Mouse (Mus musculus): ENCODE measurements around the gene Pxmp2. TPM values are rescaled to one million over a fixed set of nuclear protein-coding genes. Genes with fewer than 3 reads are reported as not detected.

Pxmp2 gene
- polyA plus RNA-seq, 1 experiment from 2014 or later = 129 TPM

DNA sequence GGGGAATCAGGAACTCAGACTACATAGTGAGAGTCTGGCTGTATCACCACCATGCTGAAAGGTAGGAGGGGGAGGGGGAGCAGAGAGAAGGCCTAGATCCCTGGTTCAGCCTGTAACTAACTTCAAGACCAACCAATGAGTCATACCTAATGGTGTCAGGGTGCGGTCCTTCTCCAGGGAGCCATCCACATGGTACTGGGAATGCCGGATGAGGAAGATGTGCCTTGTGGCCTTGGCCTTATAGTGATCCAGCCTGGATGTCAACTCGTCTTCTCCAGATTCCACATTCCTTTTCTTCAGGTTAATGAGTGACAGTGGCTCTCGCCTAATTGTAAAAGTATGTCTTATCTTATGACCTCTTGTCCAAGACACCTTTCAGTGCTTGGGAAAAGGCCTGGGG lies 19.0 kb downstream of the Pxmp2 start:
- Histone ChIP-seq H3K4me2 (ENCODE audit: low read depth, low read length) (no peak overlapping the region), H3K9me3 (ENCODE audit: low read length) (no peaks in the 10 kb centered on the region), H3K27me3 (ENCODE audit: insufficient read depth, low read length) (no peaks in the 10 kb centered on the region), H3K9ac (replicated peaks) (no peak overlapping the region), H3K4me1 (ENCODE audit: insufficient read depth) (peaks cover 10% of the 10 kb centered on the region), H3K36me3 (replicated peaks; ENCODE audit: insufficient read depth, low read length) (peaks cover 30% of the 10 kb centered on the region), H3K4me3 (ENCODE audit: low read depth, low read length) (no peak overlapping the region), H3K27ac (ENCODE audit: low read depth) (no peak overlapping the region)
- 86% methylated on average over 4 of the region's 4 CpGs for WGBS (ENCODE audit: insufficient replicate concordance)
- no peak for TF ChIP-seq CTCF (IDR thresholded peaks at IDR 0.05; ENCODE audit: low read depth)
- no peak for TF ChIP-seq EP300 (IDR thresholded peaks at IDR 0.05; ENCODE audit: low read depth)
- ATAC-seq = no peak
- DNase-seq = no peak

DNA sequence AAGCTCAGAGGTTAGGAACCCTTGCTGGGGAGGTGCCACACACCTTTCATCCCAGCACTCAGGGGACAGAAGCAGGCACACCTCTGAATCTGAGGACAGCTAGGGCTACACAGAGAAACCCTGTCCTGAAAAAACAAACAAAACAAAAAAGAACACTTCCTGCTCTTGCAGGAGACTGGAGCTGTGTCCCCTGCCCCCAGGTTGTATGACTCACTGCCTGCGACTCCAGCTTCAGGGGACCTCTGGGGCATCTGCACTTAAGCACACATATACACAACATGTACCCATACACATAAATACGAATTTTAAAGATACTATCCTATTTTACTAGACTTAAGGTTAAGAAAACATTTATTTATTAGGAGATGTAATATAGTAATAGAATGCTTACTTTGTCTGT lies 41.9 kb downstream of the Pxmp2 start:
- Histone ChIP-seq H3K27ac (ENCODE audit: low read depth) (no peak overlapping the region), H3K36me3 (replicated peaks; ENCODE audit: insufficient read depth, low read length) (peaks cover 76% of the 10 kb centered on the region), H3K4me1 (ENCODE audit: insufficient read depth) (no peaks in the 10 kb centered on the region), H3K27me3 (ENCODE audit: insufficient read depth, low read length) (no peaks in the 10 kb centered on the region), H3K4me2 (ENCODE audit: low read depth, low read length) (no peak overlapping the region), H3K9me3 (ENCODE audit: low read length) (no peaks in the 10 kb centered on the region), H3K9ac (replicated peaks) (no peak overlapping the region), H3K4me3 (ENCODE audit: low read depth, low read length) (no peak overlapping the region)
- 80% methylated on average over 2 of the region's 2 CpGs for WGBS (ENCODE audit: insufficient replicate concordance)
- no peak for DNase-seq
- TF ChIP-seq CTCF (IDR thresholded peaks at IDR 0.05; ENCODE audit: low read depth) (no peak), EP300 (IDR thresholded peaks at IDR 0.05; ENCODE audit: low read depth) (no peak)
- no peak for ATAC-seq

DNA sequence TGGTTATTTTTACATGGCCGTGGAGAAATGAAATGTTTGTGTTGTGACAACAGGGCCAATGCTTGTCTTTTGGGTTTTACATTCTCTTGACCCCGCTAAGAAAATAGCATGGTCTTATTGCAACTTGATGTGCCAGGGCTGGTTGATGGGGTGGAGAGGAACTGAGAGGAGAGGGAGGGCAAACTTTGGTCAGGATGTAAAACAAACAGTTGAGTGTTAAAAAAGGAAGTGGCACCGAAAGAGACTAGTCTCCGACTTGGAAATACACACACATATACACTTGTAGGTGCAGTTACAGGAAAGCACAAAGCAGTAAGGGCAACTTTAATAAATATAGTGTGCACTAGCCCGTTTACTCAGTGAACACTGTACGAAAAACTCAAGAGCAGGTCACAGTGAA lies 53.6 kb downstream of the Pxmp2 start:
- TF ChIP-seq EP300 (IDR thresholded peaks at IDR 0.05; ENCODE audit: low read depth) = no peak
- no peak for TF ChIP-seq CTCF (IDR thresholded peaks at IDR 0.05; ENCODE audit: low read depth)
- ATAC-seq = no peak
- H3K4me3 ChIP-seq (ENCODE audit: low read depth, low read length) = peak overlapping the region; percentile 83
- no peaks in the 10 kb centered on the region for H3K27me3 ChIP-seq (ENCODE audit: insufficient read depth, low read length)
- peak overlapping the region; percentile 61 for H3K27ac ChIP-seq (ENCODE audit: low read depth)
- peaks cover 11% of the 10 kb centered on the region for H3K4me1 ChIP-seq (ENCODE audit: insufficient read depth)
- H3K9ac ChIP-seq (replicated peaks) = peak overlapping the region; percentile 18; the same call in 1 of the 2 replicates
- H3K4me2 ChIP-seq (ENCODE audit: low read depth, low read length) = peak overlapping the region; percentile 81
- DNase-seq = no peak
- 37% methylated on average over 6 of the region's 6 CpGs for WGBS (ENCODE audit: insufficient replicate concordance)
- peaks cover 25% of the 10 kb centered on the region for H3K36me3 ChIP-seq (replicated peaks; ENCODE audit: insufficient read depth, low read length)
- no peaks in the 10 kb centered on the region for H3K9me3 ChIP-seq (ENCODE audit: low read length)

DNA sequence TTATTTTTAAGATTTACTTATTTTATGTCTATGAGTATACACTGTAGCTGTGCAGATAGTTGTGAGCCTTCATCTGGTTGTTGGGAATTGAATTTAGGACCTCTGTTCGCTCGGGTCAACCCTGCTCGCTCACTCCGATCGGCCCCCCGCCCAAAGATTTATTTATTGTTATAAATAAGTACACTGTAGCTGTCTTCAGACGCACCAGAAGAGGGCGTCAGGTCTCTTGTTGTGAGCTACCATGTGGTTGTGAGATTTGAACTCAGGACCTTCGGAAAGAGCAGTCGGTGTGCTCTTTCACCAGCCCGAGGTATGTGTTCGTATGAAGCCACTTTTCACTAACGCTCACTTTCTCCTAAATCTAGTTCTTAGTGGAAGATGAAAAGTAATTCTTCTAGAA lies 54.3 kb downstream of the Pxmp2 start:
- H3K9ac ChIP-seq (replicated peaks) = peak overlapping the region; percentile 99
- DNase-seq = peak; percentile 17

DNA sequence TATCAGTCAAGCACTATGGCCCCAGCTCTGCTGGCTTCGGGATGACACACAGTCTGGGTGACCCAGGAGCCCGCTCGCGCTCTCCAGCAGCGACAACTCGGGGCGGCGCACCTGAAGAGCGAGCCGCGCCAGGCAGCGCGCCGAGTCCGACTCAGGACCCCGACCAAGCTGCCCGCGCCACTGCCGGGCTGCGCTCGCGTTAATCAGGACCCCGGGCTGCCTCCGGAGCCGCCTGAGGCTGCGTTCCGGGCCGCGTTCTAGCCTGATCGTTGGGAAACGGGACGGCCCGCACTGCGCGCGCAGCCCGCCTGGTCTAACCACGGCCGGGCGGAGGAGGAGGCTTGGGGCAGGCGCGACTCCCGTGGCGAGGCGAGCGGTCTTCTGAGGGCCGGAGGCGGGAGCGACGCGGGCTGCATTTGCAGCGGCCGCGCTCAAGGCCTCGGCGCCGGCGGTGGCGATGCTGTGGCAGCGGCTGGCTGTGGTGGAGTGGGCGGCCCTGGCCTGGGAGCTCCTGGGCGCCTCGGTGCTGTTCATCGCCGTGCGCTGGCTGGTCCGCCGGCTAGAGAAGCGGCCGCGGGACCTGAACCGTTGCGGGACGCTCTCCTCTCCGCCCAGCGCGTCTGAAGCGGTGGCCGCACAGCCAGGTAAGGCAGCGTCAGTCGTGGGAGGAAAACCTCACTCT lies 55.1 kb downstream of the Pxmp2 start, which contains the start of gene Ankle2:
Ankle2 (plus strand) TSS at position 225 of the 682 bp plus-strand sequence.
- no peaks in the 10 kb centered on the region for H3K9me3 ChIP-seq (ENCODE audit: low read length)
- H3K27me3 ChIP-seq (ENCODE audit: insufficient read depth, low read length) = no peaks in the 10 kb centered on the region
- peak; percentile 97 for ATAC-seq
- H3K4me2 ChIP-seq (ENCODE audit: low read depth, low read length) = peak within 1 kb of the TSS; percentile 81
- H3K9ac ChIP-seq (replicated peaks) = peak within 1 kb of the TSS; percentile 99
- H3K27ac ChIP-seq (ENCODE audit: low read depth) = peak within 1 kb of the TSS; percentile 97
- peak within 1 kb of the TSS; percentile 83 for H3K4me3 ChIP-seq (ENCODE audit: low read depth, low read length)
- peak; percentile 97 for DNase-seq
- peaks cover 17% of the 10 kb centered on the region for H3K36me3 ChIP-seq (replicated peaks; ENCODE audit: insufficient read depth, low read length)
- 2% methylated on average over 71 of the region's 81 CpGs for WGBS (ENCODE audit: insufficient replicate concordance)
- 0 out of 2 replicates have a peak, but pooled peaks have one; percentile 16 for TF ChIP-seq CTCF (IDR thresholded peaks at IDR 0.05; ENCODE audit: low read depth)
- TF ChIP-seq EP300 (IDR thresholded peaks at IDR 0.05; ENCODE audit: low read depth) = no peak; the same call in 1 of the 2 replicates
- H3K4me1 ChIP-seq (ENCODE audit: insufficient read depth) = peaks cover 11% of the 10 kb centered on the region

More for the DNA sequence above, 54.3 kb downstream of the Pxmp2 start:
- no peaks in the 10 kb centered on the region for H3K9me3 ChIP-seq (ENCODE audit: low read length)
- H3K27me3 ChIP-seq (ENCODE audit: insufficient read depth, low read length) = no peaks in the 10 kb centered on the region
- peaks cover 24% of the 10 kb centered on the region for H3K36me3 ChIP-seq (replicated peaks; ENCODE audit: insufficient read depth, low read length)
- peak overlapping the region; percentile 83 for H3K4me3 ChIP-seq (ENCODE audit: low read depth, low read length)
- no peak for ATAC-seq
- 42% methylated on average over 13 of the region's 13 CpGs for WGBS (ENCODE audit: insufficient replicate concordance)
- peak overlapping the region; percentile 97 for H3K27ac ChIP-seq (ENCODE audit: low read depth)
- peaks cover 11% of the 10 kb centered on the region for H3K4me1 ChIP-seq (ENCODE audit: insufficient read depth)
- peak overlapping the region; percentile 81 for H3K4me2 ChIP-seq (ENCODE audit: low read depth, low read length)
- peak; percentile 47 for TF ChIP-seq CTCF (IDR thresholded peaks at IDR 0.05; ENCODE audit: low read depth)
- TF ChIP-seq EP300 (IDR thresholded peaks at IDR 0.05; ENCODE audit: low read depth) = no peak

DNA sequence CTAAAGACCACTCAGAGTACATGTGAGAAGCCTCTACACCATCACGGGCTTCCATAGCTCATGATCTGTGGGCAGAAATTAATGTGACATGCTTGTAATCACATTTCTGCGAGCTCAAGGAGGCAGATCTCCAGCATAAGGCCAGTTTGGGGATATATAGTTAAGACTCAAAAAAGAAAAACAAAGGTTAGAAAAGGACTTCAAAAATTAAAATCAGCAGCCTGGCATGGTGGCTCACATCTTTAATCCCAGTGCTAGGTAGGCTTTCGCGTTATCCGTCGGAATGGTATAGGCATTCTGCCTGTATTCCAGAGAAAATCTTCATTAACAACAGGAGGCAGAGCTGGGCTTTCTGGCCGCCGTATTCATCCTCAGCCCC lies 55.6 kb downstream of the Pxmp2 start:
- no peak for TF ChIP-seq CTCF (IDR thresholded peaks at IDR 0.05; ENCODE audit: low read depth)
- TF ChIP-seq EP300 (IDR thresholded peaks at IDR 0.05; ENCODE audit: low read depth) = no peak
- Histone ChIP-seq H3K27me3 (ENCODE audit: insufficient read depth, low read length) (no peaks in the 10 kb centered on the region), H3K4me2 (ENCODE audit: low read depth, low read length) (peak overlapping the region; percentile 81), H3K27ac (ENCODE audit: low read depth) (peak overlapping the region; percentile 97), H3K9ac (replicated peaks) (peak overlapping the region; percentile 99), H3K4me3 (ENCODE audit: low read depth, low read length) (peak overlapping the region; percentile 83), H3K36me3 (replicated peaks; ENCODE audit: insufficient read depth, low read length) (peaks cover 17% of the 10 kb centered on the region), H3K9me3 (ENCODE audit: low read length) (no peaks in the 10 kb centered on the region), H3K4me1 (ENCODE audit: insufficient read depth) (peaks cover 11% of the 10 kb centered on the region)
- ATAC-seq (no peak), DNase-seq (no peak)
- 5% methylated on average over 8 of the region's 8 CpGs for WGBS (ENCODE audit: insufficient replicate concordance)
